Mouse (Mus musculus) limb, embryonic 14.5 days (tissue): ENCODE measurements around the gene Gm960. TPM values are rescaled to one million over a fixed set of nuclear protein-coding genes. Genes with fewer than 3 reads are reported as not detected.

Source experiments
- ATAC-seq: fragments of 200-750 bp; cut with Nextera tagmentation; 2 replicates; pipeline ENCODE4 v1.8.0; 2017; ENCODE audit warnings: low read depth, moderate number of reproducible peaks, moderate TSS enrichment; ENCODE audit not compliant: low FRiP score
- DNase-seq: peaks from one replicate; pipeline ENCODE4 v3.0.0-alpha.2; 2015; ENCODE audit warnings: low spot score
- H3K27ac ChIP-seq: fragments of 300-500 bp; sonication (generic); replicated peaks from 2 replicates; pipeline ENCODE4 v1.5.1; 2014; ENCODE audit warnings: low read depth, mild to moderate bottlenecking, low read length, moderate library complexity, mixed read lengths
- H3K27me3 ChIP-seq: fragments of 300-500 bp; sonication (generic); 2 replicates; pipeline ENCODE4 v1.6.1; 2014; ENCODE audit warnings: low read length, mixed read lengths; ENCODE audit not compliant: control insufficient read depth, insufficient read depth
- H3K36me3 ChIP-seq: fragments of 300-500 bp; sonication (generic); 2 replicates; pipeline ENCODE4 v1.6.1; 2014; ENCODE audit warnings: mild to moderate bottlenecking, low read length, moderate library complexity, mixed read lengths; ENCODE audit not compliant: control insufficient read depth, insufficient read depth
- H3K4me1 ChIP-seq: fragments of 300-500 bp; sonication (generic); 2 replicates; pipeline ENCODE4 v1.6.1; 2014; ENCODE audit warnings: antibody characterized with exemption, low read length, mixed read lengths; ENCODE audit not compliant: control insufficient read depth, insufficient read depth
- H3K4me2 ChIP-seq: fragments of 300-500 bp; sonication (generic); replicated peaks from 2 replicates; pipeline ENCODE4 v1.6.1; 2014; ENCODE audit warnings: low read depth, mild to moderate bottlenecking, low read length, moderate library complexity; ENCODE audit not compliant: severe bottlenecking
- H3K4me3 ChIP-seq: fragments of 300-500 bp; sonication (generic); replicated peaks from 2 replicates; pipeline ENCODE4 v1.5.1; 2014; ENCODE audit warnings: low read length
- H3K9ac ChIP-seq: fragments of 300-500 bp; sonication (generic); 2 replicates; pipeline ENCODE4 v1.6.1; 2014; ENCODE audit warnings: mild to moderate bottlenecking, low read depth, low read length, moderate library complexity; ENCODE audit not compliant: severe bottlenecking
- H3K9me3 ChIP-seq: fragments of 300-500 bp; sonication (generic); 2 replicates; pipeline ENCODE4 v1.6.1; 2016; ENCODE audit warnings: low read length; ENCODE audit not compliant: control insufficient read depth
- POLR2A ChIP-seq: fragments of 200-500 bp; IDR thresholded peaks from 2 replicates; pipeline ENCODE4 v1.8.0; 2012; ENCODE audit warnings: inconsistent platforms, mild to moderate bottlenecking, moderate library complexity, borderline replicate concordance; ENCODE audit not compliant: insufficient read depth, insufficient read length; ENCODE audit errors: extremely low read depth
- WGBS: fragments of 180-500 bp; shearing (Covaris S2); extraction: QIAGEN DNeasy Blood & Tissue Kit; methylation state at CpG from one replicate; pipeline ENCODE4 v1.1.7; 2014; 5-methylcytosine and 5-hydroxymethylcytosine counted together
- polyA plus RNA-seq, 2 experiments: library from polyadenylated mRNA; depleted of rRNA in 1 of 2; stranded (reverse) in 1 of 2; unstranded in 1 of 2; fragments of >200 nt; fragmentation: Nextera tagmentation in 1 of 2; extraction: Ambion mirVana in 1 of 2; gene quantifications; 2 replicates each; pipeline versions ENCODE4 v1.2.1 to v1.2.3; 2012 to 2014

Gm960 gene
- polyA plus RNA-seq, 2 experiments: 1.4 to 3.1 TPM

GRCm38 (mm10) chr19:4737866-4738265 is 39.4 kb upstream of the Gm960 start:
- Histone ChIP-seq H3K27me3 (no peaks in the 10 kb centered on the region), H3K27ac (no peak overlapping the region), H3K9me3 (no peaks in the 10 kb centered on the region), H3K4me1 (no peaks in the 10 kb centered on the region), H3K9ac (no peak overlapping the region; the same call in 1 of the 2 replicates), H3K4me3 (no peak overlapping the region), H3K4me2 (no peak overlapping the region), H3K36me3 (peaks cover 4% of the 10 kb centered on the region; the same call in 1 of the 2 replicates)
- no peak for TF ChIP-seq POLR2A
- WGBS: 84% methylated on average over 13 of the region's 13 CpGs
- no peak for ATAC-seq
- DNase-seq: no peak

GRCm38 (mm10) chr19:4733052-4733451 is 34.6 kb upstream of the Gm960 start:
- Histone ChIP-seq H3K4me2 (no peak overlapping the region), H3K4me1 (no peaks in the 10 kb centered on the region), H3K27me3 (no peaks in the 10 kb centered on the region), H3K36me3 (peaks cover 1% of the 10 kb centered on the region; the same call in 1 of the 2 replicates), H3K4me3 (no peak overlapping the region), H3K9me3 (no peaks in the 10 kb centered on the region), H3K27ac (no peak overlapping the region), H3K9ac (no peak overlapping the region)
- ATAC-seq (no peak), DNase-seq (no peak)
- 79% methylated on average over 3 of the region's 3 CpGs for WGBS
- no peak for TF ChIP-seq POLR2A

- H3K4me1 ChIP-seq: no peaks in the 10 kb centered on the region
- no peak overlapping the region for H3K27ac ChIP-seq
- no peaks in the 10 kb centered on the region for H3K9me3 ChIP-seq
- ATAC-seq (no peak), DNase-seq (no peak)
- H3K9ac ChIP-seq: no peak overlapping the region
- H3K27me3 ChIP-seq: no peaks in the 10 kb centered on the region
- H3K4me2 ChIP-seq: no peak overlapping the region
- TF ChIP-seq POLR2A: no peak
- no peak overlapping the region for H3K4me3 ChIP-seq
- no peaks in the 10 kb centered on the region for H3K36me3 ChIP-seq
- 79% methylated on average over 9 of the region's 9 CpGs for WGBS
These were observed 30.7 kb upstream of the Gm960 start for GRCm38 (mm10) chr19:4729186-4729585.

GRCm38 (mm10) chr19:4720671-4721244 is 22.3 kb upstream of the Gm960 start:
- Histone ChIP-seq H3K36me3 (no peaks in the 10 kb centered on the region), H3K27ac (no peak overlapping the region), H3K4me3 (peak overlapping the region; percentile 11; the same call in 1 of the 2 replicates), H3K27me3 (no peaks in the 10 kb centered on the region), H3K4me2 (0 out of 2 replicates have a peak overlapping the region, but pooled peaks have one; percentile 26), H3K4me1 (0 out of 2 replicates have a peak, but pooled peaks cover 4% of the 10 kb centered on the region), H3K9me3 (no peaks in the 10 kb centered on the region), H3K9ac (peak overlapping the region; percentile 31; the same call in 1 of the 2 replicates)
- DNase-seq (no peak), ATAC-seq (no peak)
- WGBS: 18% methylated on average over 9 of the region's 11 CpGs
- TF ChIP-seq POLR2A: no peak

GRCm38 (mm10) chr19:4720112-4720511 is 21.6 kb upstream of the Gm960 start:
- Histone ChIP-seq H3K4me3 (no peak overlapping the region), H3K36me3 (no peaks in the 10 kb centered on the region), H3K4me1 (0 out of 2 replicates have a peak, but pooled peaks cover 4% of the 10 kb centered on the region), H3K4me2 (no peak overlapping the region), H3K27me3 (no peaks in the 10 kb centered on the region), H3K9me3 (no peaks in the 10 kb centered on the region), H3K27ac (no peak overlapping the region), H3K9ac (no peak overlapping the region)
- 80% methylated on average over 15 of the region's 15 CpGs for WGBS
- ATAC-seq (no peak), DNase-seq (no peak)
- no peak for TF ChIP-seq POLR2A
